Mouse (Mus musculus): ENCODE data around the gene Sh3gl3.

GRCm38 (mm10) chr7:82274975-82275374 lies 101.3 kb downstream of the Sh3gl3 start:
- TF ChIP-seq CTCF (IDR thresholded peaks at IDR 0.05; ENCODE audit: borderline replicate concordance, extremely low read depth, insufficient read depth, insufficient read length) (no peak), POLR2A (IDR thresholded peaks at IDR 0.05; ENCODE audit: borderline replicate concordance, extremely low read depth, insufficient read depth, insufficient read length, poor library complexity, severe bottlenecking) (no peak)

Data from brain, embryonic 14.5 days (tissue).